10 mouse cellular contexts compared by ENCODE assay signal in genomic region chr10:127626433-127626832, GRCm38 (mm10). TPM values are rescaled to one million over a fixed set of nuclear protein-coding genes. Genes with fewer than 3 reads are reported as not detected.
DNase-seq lines count a peak whose midpoint lies in the region; ATAC-seq and TF ChIP-seq lines count a peak whose summit lies in the region.
"Had no signal": no experiment of that assay in that cellular context is flagged by ENCODE, and none has a peak within 500 bp of the region (broad histone marks: within the 10 kb centered on the region; RNA-seq: fewer than 3 reads in every experiment).

No protein-coding gene starts in this region.

- DNase-seq in heart, adult 2 months = no peak
- no peak for DNase-seq in heart, postnatal 36 days
- peak; percentile 57 for DNase-seq in midbrain, postnatal 0 days (ENCODE audit: low spot score)
- DNase-seq in midbrain, embryonic 11.5 days (ENCODE audit: low spot score, missing footprints) = no peak
- peak; percentile 61 for DNase-seq in brain, adult 2 months (ENCODE audit: low read depth, low spot score)
- DNase-seq in splenic B cell, adult 2 months (ENCODE audit: low read depth, low spot score) = peak; percentile 65
- DNase-seq in ovary, adult 18-20 months (ENCODE audit: low spot score) = no peak

- no peaks in the 10 kb centered on the region for H3K27me3 ChIP-seq in heart, adult 2 months (ENCODE audit: control insufficient read depth, insufficient read depth, low read length)
- no peaks in the 10 kb centered on the region for H3K27me3 ChIP-seq in midbrain, postnatal 0 days (ENCODE audit: insufficient read depth, low read length)
- H3K27me3 ChIP-seq in midbrain, embryonic 11.5 days (ENCODE audit: control insufficient read depth, insufficient read depth, low read length) = no peaks in the 10 kb centered on the region
- H3K27me3 ChIP-seq in splenic B cell, adult 2 months (ENCODE audit: control insufficient read depth, insufficient read depth, low read length, poor library complexity, severe bottlenecking) = no peaks in the 10 kb centered on the region
- H3K27me3 ChIP-seq in heart, embryonic 11.5 days (ENCODE audit: control insufficient read depth, insufficient read depth, low read length) = no peaks in the 10 kb centered on the region
- H3K27me3 ChIP-seq: limb, embryonic 15.5 days had no signal

- no peak overlapping the region for H3K4me3 ChIP-seq in heart, adult 2 months
- H3K4me3 ChIP-seq in midbrain, postnatal 0 days (ENCODE audit: low read depth, low read length) = no peak overlapping the region
- no peak overlapping the region for H3K4me3 ChIP-seq in midbrain, embryonic 11.5 days (ENCODE audit: low read depth, low read length)
- H3K4me3 ChIP-seq in heart, embryonic 11.5 days (ENCODE audit: low read depth, low read length) = no peak overlapping the region
- H3K4me3 ChIP-seq: limb, embryonic 15.5 days had no signal

- no peak for TF ChIP-seq EP300 in heart, adult 2 months (IDR thresholded peaks at IDR 0.05; ENCODE audit: insufficient read depth, low read depth, low read length)

- no peaks in the 10 kb centered on the region for H3K79me2 ChIP-seq in heart, adult 2 months (replicated peaks; ENCODE audit: control insufficient read depth, insufficient read depth, low read length)

- TF ChIP-seq CTCF in heart, adult 2 months (IDR thresholded peaks at IDR 0.05) = peak; percentile 77
- TF ChIP-seq CTCF in midbrain, postnatal 0 days (IDR thresholded peaks at IDR 0.05) = peak; percentile 62

- TF ChIP-seq POLR2A in heart, adult 2 months (IDR thresholded peaks at IDR 0.05; ENCODE audit: insufficient read depth, low read depth, low read length) = no peak

- 84% methylated on average over 3 of the region's 3 CpGs for WGBS in heart, adult 2 months
- WGBS in midbrain, postnatal 0 days = 79% methylated on average over 3 of the region's 3 CpGs
- 85% methylated on average over 3 of the region's 3 CpGs for WGBS in midbrain, embryonic 11.5 days
- WGBS in heart, embryonic 11.5 days (ENCODE audit: insufficient replicate concordance) = 62% methylated on average over 3 of the region's 3 CpGs

- intact Hi-C loops in heart, adult 2 months (cut with DNase I) = no loop called here
- intact Hi-C loops in heart, postnatal 36 days (cut with DNase I) = loop anchor here (2.0 kb wide), 1 partner anchor 50 kb away; no protein-coding TSS in a partner anchor

- peaks cover 3% of the 10 kb centered on the region for H3K4me1 ChIP-seq in heart, adult 2 months (ENCODE audit: control insufficient read depth, insufficient read depth, low read length)
- H3K4me1 ChIP-seq in midbrain, postnatal 0 days (ENCODE audit: insufficient read depth, low read length) = no peaks in the 10 kb centered on the region
- H3K4me1 ChIP-seq in midbrain, embryonic 11.5 days (ENCODE audit: control insufficient read depth, insufficient read depth, low read length) = peaks cover 7% of the 10 kb centered on the region
- H3K4me1 ChIP-seq in heart, embryonic 11.5 days (ENCODE audit: control insufficient read depth, insufficient read depth, low read length) = peaks cover 2% of the 10 kb centered on the region; the same call in 1 of the 2 replicates

- no peak overlapping the region for H3K27ac ChIP-seq in heart, adult 2 months
- H3K27ac ChIP-seq in midbrain, postnatal 0 days (ENCODE audit: low read depth, low read length) = no peak overlapping the region
- no peak overlapping the region for H3K27ac ChIP-seq in midbrain, embryonic 11.5 days (ENCODE audit: low read depth, low read length)
- no peak overlapping the region for H3K27ac ChIP-seq in heart, embryonic 11.5 days (ENCODE audit: low read depth, low read length)
- H3K27ac ChIP-seq: limb, embryonic 15.5 days had no signal

- no peak overlapping the region for H3K4me2 ChIP-seq in midbrain, postnatal 0 days (ENCODE audit: low read depth, low read length, poor library complexity, severe bottlenecking)
- H3K4me2 ChIP-seq in midbrain, embryonic 11.5 days = no peak overlapping the region
- no peak overlapping the region for H3K4me2 ChIP-seq in heart, embryonic 11.5 days
- H3K4me2 ChIP-seq: limb, embryonic 15.5 days had no signal

- H3K36me3 ChIP-seq in heart, adult 2 months (ENCODE audit: control insufficient read depth, insufficient read depth, low read length) = no peaks in the 10 kb centered on the region
- no peaks in the 10 kb centered on the region for H3K36me3 ChIP-seq in midbrain, postnatal 0 days (ENCODE audit: insufficient read depth, low read length)
- H3K36me3 ChIP-seq in midbrain, embryonic 11.5 days (ENCODE audit: control insufficient read depth, insufficient read depth, low read length) = no peaks in the 10 kb centered on the region
- no peaks in the 10 kb centered on the region for H3K36me3 ChIP-seq in splenic B cell, adult 2 months (ENCODE audit: control insufficient read depth, insufficient read depth, low read length, poor library complexity, severe bottlenecking)
- no peaks in the 10 kb centered on the region for H3K36me3 ChIP-seq in heart, embryonic 11.5 days (ENCODE audit: control insufficient read depth, insufficient read depth, low read length)
- H3K36me3 ChIP-seq: limb, embryonic 15.5 days had no signal

- H3K9ac ChIP-seq in heart, adult 2 months (ENCODE audit: low read depth, low read length) = no peak overlapping the region
- no peak overlapping the region for H3K9ac ChIP-seq in midbrain, postnatal 0 days (replicated peaks; ENCODE audit: low read length, poor library complexity, severe bottlenecking)
- no peak overlapping the region for H3K9ac ChIP-seq in midbrain, embryonic 11.5 days (ENCODE audit: low read length)
- no peak overlapping the region for H3K9ac ChIP-seq in heart, embryonic 11.5 days (ENCODE audit: low read depth, low read length)
- H3K9ac ChIP-seq: limb, embryonic 15.5 days had no signal

- no peaks in the 10 kb centered on the region for H3K9me3 ChIP-seq in midbrain, postnatal 0 days (ENCODE audit: low read length)
- H3K9me3 ChIP-seq in midbrain, embryonic 11.5 days (ENCODE audit: control insufficient read depth, low read length) = no peaks in the 10 kb centered on the region
- H3K9me3 ChIP-seq in heart, embryonic 11.5 days (replicated peaks; ENCODE audit: control insufficient read depth, low read length) = no peaks in the 10 kb centered on the region; the same call in 1 of the 2 replicates
- H3K9me3 ChIP-seq: limb, embryonic 15.5 days had no signal

- peak; percentile 47; the same call in 1 of the 2 replicates for ATAC-seq in midbrain, postnatal 0 days (ENCODE audit: low FRiP score)
- ATAC-seq in midbrain, embryonic 11.5 days (ENCODE audit: low FRiP score) = no peak
- ATAC-seq in heart, embryonic 11.5 days (replicated peaks; ENCODE audit: insufficient number of reproducible peaks, low FRiP score, low TSS enrichment) = no peak
- ATAC-seq: hindbrain, embryonic 16.5 days had no signal

RNA-seq across cellular contexts. Expression of gene Lrp1, which starts 5.5 kb away (rescaled TPM):
- total RNA-seq in heart, adult 2 months (2021) = 10 to 100 TPM; 74.0 to 79.5 TPM
- polyA plus RNA-seq in heart, adult 2 months (2012; rRNA removed) = 74.1 and 83.7 TPM in 2 replicates
- total RNA-seq in heart, postnatal 36 days (2021) = 10 to 100 TPM; 73.4 to 88.6 TPM
- total RNA-seq in midbrain, postnatal 0 days (2014; rRNA removed) = 297 and 319 TPM in 2 replicates
- polyA plus RNA-seq in midbrain, postnatal 0 days (2015; fragmentation: Nextera tagmentation; extraction: Ambion mirVana) = 79.8 and 84.4 TPM in 2 replicates
- polyA plus RNA-seq in midbrain, embryonic 11.5 days (2014; fragmentation: Nextera tagmentation; extraction: Ambion mirVana) = 52.2 and 58.8 TPM in 2 replicates
- polyA plus RNA-seq in heart, embryonic 11.5 days (2014; fragmentation: Nextera tagmentation; extraction: Ambion mirVana) = 32.8 and 34.6 TPM in 2 replicates

RNA-seq across cellular contexts. Expression of gene Stat6, which starts 16.4 kb away (rescaled TPM):
- 10 to 100 TPM; 43.7 to 43.9 TPM for total RNA-seq in heart, adult 2 months (2021)
- polyA plus RNA-seq in heart, adult 2 months (2012; rRNA removed) = 49.5 and 61.7 TPM in 2 replicates
- total RNA-seq in heart, postnatal 36 days (2021) = 10 to 100 TPM; 42.3 to 46.0 TPM
- total RNA-seq in midbrain, postnatal 0 days (2014; rRNA removed) = 6.1 and 10.2 TPM in 2 replicates
- polyA plus RNA-seq in midbrain, postnatal 0 days (2015; fragmentation: Nextera tagmentation; extraction: Ambion mirVana) = 3.9 and 4.3 TPM in 2 replicates
- polyA plus RNA-seq in midbrain, embryonic 11.5 days (2014; fragmentation: Nextera tagmentation; extraction: Ambion mirVana) = 5.7 and 6.9 TPM in 2 replicates
- polyA plus RNA-seq in heart, embryonic 11.5 days (2014; fragmentation: Nextera tagmentation; extraction: Ambion mirVana) = 21.0 and 27.1 TPM in 2 replicates

RNA-seq across cellular contexts. Expression of gene Nemp1, which starts 40.3 kb away (rescaled TPM):
- 1 to 10 TPM; 3.7 to 4.2 TPM for total RNA-seq in heart, adult 2 months (2021)
- 2.2 and 4.0 TPM in 2 replicates for polyA plus RNA-seq in heart, adult 2 months (2012; rRNA removed)
- total RNA-seq in heart, postnatal 36 days (2021) = 1 to 10 TPM; 2.7 to 4.5 TPM
- total RNA-seq in midbrain, postnatal 0 days (2014; rRNA removed) = 3.2 and 3.7 TPM in 2 replicates
- polyA plus RNA-seq in midbrain, postnatal 0 days (2015; fragmentation: Nextera tagmentation; extraction: Ambion mirVana) = 1.4 and 1.7 TPM in 2 replicates
- polyA plus RNA-seq in midbrain, embryonic 11.5 days (2014; fragmentation: Nextera tagmentation; extraction: Ambion mirVana) = 10.0 and 10.9 TPM in 2 replicates
- polyA plus RNA-seq in heart, embryonic 11.5 days (2014; fragmentation: Nextera tagmentation; extraction: Ambion mirVana) = 6.7 and 8.4 TPM in 2 replicates

RNA-seq across cellular contexts. Expression of gene Nab2, which starts 41.9 kb away (rescaled TPM):
- total RNA-seq in heart, adult 2 months (2021) = 1 to 10 TPM; 5.0 to 6.3 TPM
- 10.0 and 11.2 TPM in 2 replicates for polyA plus RNA-seq in heart, adult 2 months (2012; rRNA removed)
- 1 to 10 TPM; 5.7 to 8.4 TPM for total RNA-seq in heart, postnatal 36 days (2021)
- 4.8 and 5.6 TPM in 2 replicates for total RNA-seq in midbrain, postnatal 0 days (2014; rRNA removed)
- polyA plus RNA-seq in midbrain, postnatal 0 days (2015; fragmentation: Nextera tagmentation; extraction: Ambion mirVana) = 1.4 and 1.6 TPM in 2 replicates
- 2.1 and 2.2 TPM in 2 replicates for polyA plus RNA-seq in midbrain, embryonic 11.5 days (2014; fragmentation: Nextera tagmentation; extraction: Ambion mirVana)
- polyA plus RNA-seq in heart, embryonic 11.5 days (2014; fragmentation: Nextera tagmentation; extraction: Ambion mirVana) = 7.9 and 10.1 TPM in 2 replicates

Comparison
In these comparisons a context has a peak if more than half of its experiments do, and no peak if none do; other contexts are left out.
1. DNase-seq: peak in midbrain, postnatal 0 days (single experiment), brain, adult 2 months (single experiment) and splenic B cell, adult 2 months (single experiment); none in heart, adult 2 months (0 of 2), heart, postnatal 36 days (0 of 2), midbrain, embryonic 11.5 days (single experiment) and ovary, adult 18-20 months (single experiment).